Mouse (Mus musculus): ENCODE data around the gene Rps6kb2.

GRCm38 (mm10) chr19:4184976-4185975 is 22.1 kb upstream of the Rps6kb2 start:
- peak; percentile 17; the same call in 1 of the 2 replicates for TF ChIP-seq POLR2A (IDR thresholded peaks at IDR 0.05; ENCODE audit: control insufficient read depth, extremely low read depth, insufficient read depth, low read length, poor library complexity)
- TF ChIP-seq CTCF (IDR thresholded peaks at IDR 0.05; ENCODE audit: borderline replicate concordance, control insufficient read depth, extremely low read depth, insufficient read depth, low read length, poor library complexity) = no peak

Measured in thymus, adult 2 months (tissue).